ENCODE assay signal across 15 mouse cellular contexts in genomic region chr2:142832617-142833422, GRCm38 (mm10).
DNase-seq lines count a peak whose midpoint lies in the region; ATAC-seq and TF ChIP-seq lines count a peak whose summit lies in the region.
"Had no signal": no experiment of that assay in that cellular context is flagged by ENCODE, and none has a peak within 500 bp of the region (broad histone marks: within the 10 kb centered on the region; RNA-seq: fewer than 3 reads in every experiment).

No protein-coding gene starts in this region.

- peak overlapping the region; percentile 17; the same call in 1 of the 2 replicates for H3K27ac ChIP-seq in hindbrain, embryonic 10.5 days
- no peak overlapping the region for H3K27ac ChIP-seq in hindbrain, embryonic 13.5 days
- peak overlapping the region; percentile 21; the same call in 1 of the 2 replicates for H3K27ac ChIP-seq in lung, embryonic 14.5 days (ENCODE audit: low read depth)
- H3K27ac ChIP-seq in lung, postnatal 0 days (ENCODE audit: low read length), result no peak overlapping the region
- H3K27ac ChIP-seq in embryonic facial prominence, embryonic 13.5 days, result 0 out of 2 replicates have a peak overlapping the region, but pooled peaks have one; percentile 2
- 0 out of 2 replicates have a peak overlapping the region, but pooled peaks have one; percentile 46 for H3K27ac ChIP-seq in midbrain, embryonic 12.5 days (replicated peaks)
- H3K27ac ChIP-seq: liver, embryonic 15.5 days; neural tube, embryonic 12.5 days had no signal

- no peak for TF ChIP-seq CTCF in lung, embryonic 14.5 days (IDR thresholded peaks at IDR 0.05; ENCODE audit: low read depth)
- TF ChIP-seq CTCF in lung, postnatal 0 days (IDR thresholded peaks at IDR 0.05), result no peak

- H3K36me3 ChIP-seq in hindbrain, embryonic 10.5 days, result no peaks in the 10 kb centered on the region
- H3K36me3 ChIP-seq in hindbrain, embryonic 13.5 days, result no peaks in the 10 kb centered on the region
- H3K36me3 ChIP-seq in lung, embryonic 14.5 days (ENCODE audit: insufficient read depth), result no peaks in the 10 kb centered on the region
- no peaks in the 10 kb centered on the region for H3K36me3 ChIP-seq in lung, postnatal 0 days (ENCODE audit: insufficient read depth, low read length)
- H3K36me3 ChIP-seq in embryonic facial prominence, embryonic 13.5 days, result peaks cover 5% of the 10 kb centered on the region; the same call in 1 of the 2 replicates
- no peaks in the 10 kb centered on the region for H3K36me3 ChIP-seq in midbrain, embryonic 12.5 days
- H3K36me3 ChIP-seq: liver, embryonic 15.5 days; neural tube, embryonic 12.5 days had no signal

- H3K4me1 ChIP-seq in hindbrain, embryonic 10.5 days (replicated peaks), result peaks cover 17% of the 10 kb centered on the region
- H3K4me1 ChIP-seq in hindbrain, embryonic 13.5 days (replicated peaks), result no peaks in the 10 kb centered on the region
- peaks cover 9% of the 10 kb centered on the region; the same call in 1 of the 2 replicates for H3K4me1 ChIP-seq in lung, embryonic 14.5 days (ENCODE audit: insufficient read depth)
- H3K4me1 ChIP-seq in lung, postnatal 0 days (ENCODE audit: insufficient read depth, low read depth, low read length), result no peaks in the 10 kb centered on the region
- H3K4me1 ChIP-seq in embryonic facial prominence, embryonic 13.5 days, result peaks cover 6% of the 10 kb centered on the region
- peaks cover 15% of the 10 kb centered on the region; the same call in 1 of the 2 replicates for H3K4me1 ChIP-seq in midbrain, embryonic 12.5 days
- H3K4me1 ChIP-seq: liver, embryonic 15.5 days; megakaryocyte, embryonic 14.5 days had no signal

- whole genome bisulfite sequencing in hindbrain, embryonic 10.5 days, result 44% methylated on average over 10 of the region's 10 CpGs
- WGBS in hindbrain, embryonic 13.5 days, result 44% methylated on average over 10 of the region's 10 CpGs
- WGBS in lung, embryonic 14.5 days, result 60% methylated on average over 10 of the region's 10 CpGs
- WGBS in lung, postnatal 0 days, result 75% methylated on average over 10 of the region's 10 CpGs
- WGBS in embryonic facial prominence, embryonic 13.5 days, result 55% methylated on average over 10 of the region's 10 CpGs
- WGBS in midbrain, embryonic 12.5 days, result 23% methylated on average over 10 of the region's 10 CpGs

- H3K4me3 ChIP-seq in hindbrain, embryonic 10.5 days, result no peak overlapping the region
- H3K4me3 ChIP-seq in hindbrain, embryonic 13.5 days, result no peak overlapping the region
- no peak overlapping the region for H3K4me3 ChIP-seq in lung, embryonic 14.5 days (ENCODE audit: low read depth, low read length)
- no peak overlapping the region for H3K4me3 ChIP-seq in lung, postnatal 0 days (ENCODE audit: low read depth, low read length)
- H3K4me3 ChIP-seq in embryonic facial prominence, embryonic 13.5 days, result no peak overlapping the region
- no peak overlapping the region for H3K4me3 ChIP-seq in midbrain, embryonic 12.5 days
- H3K4me3 ChIP-seq: liver, embryonic 15.5 days; megakaryocyte, embryonic 14.5 days; neural tube, embryonic 12.5 days had no signal

- no peak overlapping the region for H3K4me2 ChIP-seq in hindbrain, embryonic 13.5 days
- H3K4me2 ChIP-seq in lung, embryonic 14.5 days, result no peak overlapping the region
- H3K4me2 ChIP-seq in lung, postnatal 0 days (replicated peaks; ENCODE audit: low read depth, low read length), result no peak overlapping the region
- H3K4me2 ChIP-seq in embryonic facial prominence, embryonic 13.5 days, result no peak overlapping the region
- no peak overlapping the region for H3K4me2 ChIP-seq in midbrain, embryonic 12.5 days (replicated peaks)
- H3K4me2 ChIP-seq: heart, embryonic 11.5 days; liver, embryonic 15.5 days; neural tube, embryonic 12.5 days had no signal

- intact Hi-C loops in left cerebral cortex, postnatal 10 days (cut with DNase I), result no loop called here

- peak; percentile 26 for DNase-seq in hindbrain, embryonic 10.5 days (ENCODE audit: low spot score)
- no peak for DNase-seq in lung, embryonic 14.5 days
- DNase-seq in lung, postnatal 0 days (ENCODE audit: low spot score), result no peak
- DNase-seq in left cerebral cortex, postnatal 10 days (ENCODE audit: extremely low spot score in 1 of 2, low spot score in 2 of 2), result no peak
- no peak for DNase-seq in layer of hippocampus, adult 11-12 months (ENCODE audit: low spot score)
- DNase-seq: cerebellum, adult 9-11 months; heart, postnatal 4 days; retina, postnatal 1 day had no signal

- no peak for ATAC-seq in hindbrain, embryonic 13.5 days (ENCODE audit: low FRiP score)
- ATAC-seq in lung, embryonic 14.5 days (ENCODE audit: insufficient read depth), result peak; percentile 68
- no peak for ATAC-seq in lung, postnatal 0 days
- no peak for ATAC-seq in embryonic facial prominence, embryonic 13.5 days (ENCODE audit: insufficient number of reproducible peaks, insufficient read depth, low FRiP score, low TSS enrichment, low read depth)
- peak; percentile 82 for ATAC-seq in midbrain, embryonic 12.5 days (ENCODE audit: low FRiP score, low read depth)

- TF ChIP-seq EP300 in lung, postnatal 0 days (IDR thresholded peaks at IDR 0.05), result no peak

- H3K9ac ChIP-seq in hindbrain, embryonic 13.5 days, result no peak overlapping the region
- H3K9ac ChIP-seq in lung, embryonic 14.5 days, result no peak overlapping the region
- no peak overlapping the region for H3K9ac ChIP-seq in lung, postnatal 0 days (replicated peaks; ENCODE audit: low read depth)
- no peak overlapping the region for H3K9ac ChIP-seq in embryonic facial prominence, embryonic 13.5 days
- H3K9ac ChIP-seq in midbrain, embryonic 12.5 days (replicated peaks), result no peak overlapping the region
- H3K9ac ChIP-seq: liver, embryonic 15.5 days; neural tube, embryonic 12.5 days had no signal

- H3K9me3 ChIP-seq in hindbrain, embryonic 10.5 days, result no peaks in the 10 kb centered on the region
- no peaks in the 10 kb centered on the region for H3K9me3 ChIP-seq in hindbrain, embryonic 13.5 days
- H3K9me3 ChIP-seq in lung, embryonic 14.5 days (ENCODE audit: low read depth, low read length), result no peaks in the 10 kb centered on the region
- no peaks in the 10 kb centered on the region for H3K9me3 ChIP-seq in lung, postnatal 0 days (ENCODE audit: low read length)
- no peaks in the 10 kb centered on the region for H3K9me3 ChIP-seq in embryonic facial prominence, embryonic 13.5 days
- no peaks in the 10 kb centered on the region for H3K9me3 ChIP-seq in midbrain, embryonic 12.5 days
- H3K9me3 ChIP-seq: liver, embryonic 15.5 days; megakaryocyte, embryonic 14.5 days; neural tube, embryonic 12.5 days had no signal

- H3K27me3 ChIP-seq in hindbrain, embryonic 10.5 days (ENCODE audit: insufficient read depth, poor library complexity, severe bottlenecking), result 0 out of 2 replicates have a peak, but pooled peaks cover 4% of the 10 kb centered on the region
- no peaks in the 10 kb centered on the region for H3K27me3 ChIP-seq in hindbrain, embryonic 13.5 days
- no peaks in the 10 kb centered on the region for H3K27me3 ChIP-seq in lung, embryonic 14.5 days (ENCODE audit: insufficient read depth, low read length)
- H3K27me3 ChIP-seq in lung, postnatal 0 days (replicated peaks; ENCODE audit: insufficient read depth, low read length), result no peaks in the 10 kb centered on the region
- H3K27me3 ChIP-seq in embryonic facial prominence, embryonic 13.5 days, result no peaks in the 10 kb centered on the region
- H3K27me3 ChIP-seq in midbrain, embryonic 12.5 days, result peaks cover 11% of the 10 kb centered on the region
- H3K27me3 ChIP-seq: liver, embryonic 15.5 days; megakaryocyte, embryonic 14.5 days; neural tube, embryonic 12.5 days had no signal

Comparison
In these comparisons a context has a peak if more than half of its experiments do, and no peak if none do; other contexts are left out.
1. H3K27ac ChIP-seq: peak in hindbrain, embryonic 10.5 days (single experiment), lung, embryonic 14.5 days (single experiment), embryonic facial prominence, embryonic 13.5 days (single experiment) and midbrain, embryonic 12.5 days (single experiment); none in hindbrain, embryonic 13.5 days (single experiment) and lung, postnatal 0 days (single experiment).
2. ATAC-seq: peak in lung, embryonic 14.5 days (single experiment) and midbrain, embryonic 12.5 days (single experiment); none in hindbrain, embryonic 13.5 days (single experiment), lung, postnatal 0 days (single experiment) and embryonic facial prominence, embryonic 13.5 days (single experiment).